Mouse (Mus musculus) thymus, postnatal 36 days (tissue): ENCODE measurements around the gene Zmynd10.
A peak's percentile ranks its signal among the peaks of the same experiment; 100 is the strongest.

Experiments used
- DNase-seq, 2 experiments: peaks; one replicate each; pipeline ENCODE4 v3.0.0; 2022; ENCODE audit warnings: mixed read lengths in 2 of 2

The Zmynd10 gene

GRCm38 (mm10) chr9:107541005-107541404 is 6.1 kb upstream of the Zmynd10 start:
- no peak for DNase-seq

GRCm38 (mm10) chr9:107541474-107542351 is 5.4 kb upstream of the Zmynd10 start, which contains the start of the genes Cyb561d2 and Nprl2:
Cyb561d2 (minus strand) TSS chr9:107542193.
Nprl2 (plus strand) TSS chr9:107542226.
- peak; percentile 97 for DNase-seq

- DNase-seq, result no peak
Observed at GRCm38 (mm10) chr9:107542352-107542686, 4.8 kb upstream of the Zmynd10 start.

- no peak for DNase-seq
Observed at GRCm38 (mm10) chr9:107542721-107543120, 4.4 kb upstream of the Zmynd10 start.

- DNase-seq, result no peak
Observed at GRCm38 (mm10) chr9:107543299-107543698, 3.8 kb upstream of the Zmynd10 start.

- no peak for DNase-seq
Observed at GRCm38 (mm10) chr9:107544196-107544700, 2.9 kb upstream of the Zmynd10 start.

- no peak for DNase-seq
Observed at GRCm38 (mm10) chr9:107544729-107545128, 2.4 kb upstream of the Zmynd10 start.

- no peak for DNase-seq
Observed at GRCm38 (mm10) chr9:107545199-107545598, 1.9 kb upstream of the Zmynd10 start.

- peak; percentile 66 to 72 for DNase-seq
Observed at GRCm38 (mm10) chr9:107545602-107546001, 1.5 kb upstream of the Zmynd10 start.

GRCm38 (mm10) chr9:107547957-107548356 is 859 bp downstream of the Zmynd10 start:
- peak in 1 of 2 experiments; percentile 13 for DNase-seq

GRCm38 (mm10) chr9:107548820-107549219 is 1.7 kb downstream of the Zmynd10 start:
- no peak for DNase-seq

GRCm38 (mm10) chr9:107549297-107550074 is 2.4 kb downstream of the Zmynd10 start:
- DNase-seq, result no peak

- DNase-seq, result no peak
Observed at GRCm38 (mm10) chr9:107550491-107551116, 3.5 kb downstream of the Zmynd10 start.

GRCm38 (mm10) chr9:107551117-107551889 is 4.2 kb downstream of the Zmynd10 start, which contains the start of gene Rassf1:
Rassf1 (plus strand) TSS chr9:107551555.
- peak; percentile 74 to 85 for DNase-seq

GRCm38 (mm10) chr9:107551890-107552355 is 4.8 kb downstream of the Zmynd10 start:
- no peak for DNase-seq

- no peak for DNase-seq
Observed at GRCm38 (mm10) chr9:107552690-107553393, 5.7 kb downstream of the Zmynd10 start.

GRCm38 (mm10) chr9:107553541-107554318 is 6.6 kb downstream of the Zmynd10 start:
- DNase-seq, result peak in 1 of 2 experiments; percentile 71

- peak; percentile 94 to 97 for DNase-seq
Observed at GRCm38 (mm10) chr9:107554319-107554825, 7.3 kb downstream of the Zmynd10 start.

GRCm38 (mm10) chr9:107555031-107555457 is 7.9 kb downstream of the Zmynd10 start:
- DNase-seq, result no peak

GRCm38 (mm10) chr9:107555701-107556100 is 8.6 kb downstream of the Zmynd10 start:
- DNase-seq, result no peak
